Mouse (Mus musculus): ENCODE data around the gene Pknox2.
A peak's percentile ranks its signal among the peaks of the same experiment; 100 is the strongest.

Gene Pknox2

DNA sequence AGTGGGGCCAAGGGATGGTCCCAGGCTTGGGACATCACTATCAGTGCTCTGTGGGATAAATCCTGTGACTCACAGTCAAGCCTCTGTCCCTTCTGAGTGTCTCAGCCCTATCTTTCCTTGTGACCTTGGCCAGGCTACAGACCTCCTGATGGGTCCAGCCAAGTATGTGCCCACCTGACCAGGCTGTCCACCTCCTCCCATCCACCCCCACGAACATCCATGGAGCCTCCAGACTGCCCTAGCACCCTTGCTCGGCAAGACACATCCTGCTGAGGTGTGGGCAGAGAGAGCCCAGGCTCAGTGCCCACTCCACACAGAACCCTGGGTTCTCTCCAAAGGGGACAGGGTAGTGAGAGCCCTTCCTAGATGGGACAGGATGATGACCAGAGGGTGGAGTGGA, 204.6 kb downstream of the Pknox2 start:
- DNase-seq (ENCODE audit: low spot score in 2 of 2): no peak

DNA sequence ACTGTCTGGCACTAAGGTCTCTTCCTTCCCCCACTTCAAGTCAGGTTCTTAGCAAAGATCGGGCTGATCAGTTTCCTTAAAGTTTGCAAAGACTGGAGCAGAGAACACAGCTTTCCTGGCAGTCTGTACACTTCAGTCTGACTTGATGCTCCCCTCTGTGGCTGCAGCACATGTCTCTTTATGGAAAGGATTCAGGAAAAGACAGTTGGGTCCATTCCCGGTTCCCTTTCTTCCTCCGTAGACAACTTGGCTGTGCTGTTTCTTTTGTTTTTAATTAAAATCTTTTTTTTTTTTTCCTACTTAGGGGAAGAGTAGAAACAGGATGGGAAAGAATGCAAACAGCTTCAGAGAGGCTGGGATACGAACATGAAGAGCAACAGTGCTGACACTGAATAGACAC, 205.1 kb downstream of the Pknox2 start:
- DNase-seq (ENCODE audit: low spot score in 2 of 2): no peak

DNA sequence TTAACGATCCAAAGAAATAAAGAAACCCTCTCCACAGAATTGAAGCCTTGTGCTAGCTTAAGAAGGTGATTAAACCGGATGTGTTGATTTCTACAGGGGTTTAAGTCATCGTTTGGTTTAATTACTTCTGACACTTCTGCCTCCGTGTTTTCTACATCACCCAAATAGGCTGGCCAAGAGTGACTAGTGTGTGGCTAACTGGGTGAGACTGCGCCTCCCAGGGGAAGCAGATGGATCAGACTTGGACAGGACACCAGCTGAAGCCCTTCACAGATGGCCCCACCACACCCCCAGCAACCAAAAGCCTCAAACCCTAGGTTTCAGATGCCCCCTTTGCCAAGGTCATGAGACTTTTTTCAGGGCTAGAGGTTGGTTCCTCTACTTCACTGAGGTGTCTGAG, 205.6 kb downstream of the Pknox2 start:
- DNase-seq (ENCODE audit: low spot score in 2 of 2): peak in 1 of 2 experiments; percentile 27

DNA sequence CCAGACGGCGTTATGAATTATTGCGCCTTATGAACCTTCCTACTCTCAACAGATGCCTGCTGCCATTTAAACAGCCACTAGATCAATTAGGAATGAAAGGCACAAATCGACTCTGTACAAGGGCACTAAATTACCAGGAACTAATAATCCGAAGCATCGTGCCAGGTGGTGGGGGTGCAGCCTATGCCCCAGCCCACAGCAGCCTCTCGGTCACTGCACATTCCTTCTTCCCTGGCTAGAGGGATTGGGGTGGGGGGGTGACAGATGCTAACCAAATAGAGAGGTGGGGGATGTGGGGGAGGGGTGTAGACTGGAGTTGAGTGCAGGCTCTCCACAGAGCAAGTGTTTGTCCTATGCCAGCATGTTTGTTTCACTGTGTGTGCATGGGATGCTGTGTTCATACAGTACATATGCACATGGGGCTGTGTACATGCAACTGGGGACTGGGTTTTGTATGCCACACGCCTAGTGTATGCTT, 208.6 kb downstream of the Pknox2 start:
- DNase-seq (ENCODE audit: low spot score in 2 of 2): peak in 1 of 2 experiments; percentile 23

DNA sequence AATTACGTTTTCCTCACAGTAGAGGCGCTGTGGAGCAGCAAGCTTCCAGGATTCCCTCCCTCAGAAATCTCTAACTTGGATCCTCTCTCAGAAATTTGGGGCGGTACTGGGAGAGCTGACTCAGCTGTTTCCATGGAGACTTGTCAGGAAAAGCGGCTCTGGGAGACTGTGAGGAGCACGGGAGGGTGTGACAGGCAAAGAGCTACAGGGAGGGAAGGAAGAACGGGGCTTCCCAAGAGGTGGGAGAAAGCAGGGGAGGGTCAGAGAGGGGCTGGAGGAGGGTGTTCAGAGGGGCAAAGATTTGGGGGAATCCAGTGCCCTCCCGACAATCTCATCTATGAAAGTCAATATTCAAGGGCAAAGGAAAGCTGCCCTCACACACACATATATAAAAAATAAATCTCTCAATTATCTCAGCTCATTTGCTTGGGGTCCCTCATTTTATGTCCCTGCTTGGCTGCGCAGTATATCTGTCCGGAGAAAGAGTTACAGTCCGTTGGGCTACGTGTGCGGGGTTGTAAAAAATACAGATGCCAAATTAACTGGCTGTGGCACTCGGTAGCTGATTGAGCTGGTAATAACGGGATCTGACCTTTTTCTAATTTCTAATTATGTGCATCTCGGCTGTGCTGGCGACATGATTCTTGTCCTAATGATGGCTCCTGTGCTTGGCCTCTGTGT, 213.3 kb downstream of the Pknox2 start:
- peak; percentile 89 to 91 for DNase-seq (ENCODE audit: low spot score in 2 of 2)

DNA sequence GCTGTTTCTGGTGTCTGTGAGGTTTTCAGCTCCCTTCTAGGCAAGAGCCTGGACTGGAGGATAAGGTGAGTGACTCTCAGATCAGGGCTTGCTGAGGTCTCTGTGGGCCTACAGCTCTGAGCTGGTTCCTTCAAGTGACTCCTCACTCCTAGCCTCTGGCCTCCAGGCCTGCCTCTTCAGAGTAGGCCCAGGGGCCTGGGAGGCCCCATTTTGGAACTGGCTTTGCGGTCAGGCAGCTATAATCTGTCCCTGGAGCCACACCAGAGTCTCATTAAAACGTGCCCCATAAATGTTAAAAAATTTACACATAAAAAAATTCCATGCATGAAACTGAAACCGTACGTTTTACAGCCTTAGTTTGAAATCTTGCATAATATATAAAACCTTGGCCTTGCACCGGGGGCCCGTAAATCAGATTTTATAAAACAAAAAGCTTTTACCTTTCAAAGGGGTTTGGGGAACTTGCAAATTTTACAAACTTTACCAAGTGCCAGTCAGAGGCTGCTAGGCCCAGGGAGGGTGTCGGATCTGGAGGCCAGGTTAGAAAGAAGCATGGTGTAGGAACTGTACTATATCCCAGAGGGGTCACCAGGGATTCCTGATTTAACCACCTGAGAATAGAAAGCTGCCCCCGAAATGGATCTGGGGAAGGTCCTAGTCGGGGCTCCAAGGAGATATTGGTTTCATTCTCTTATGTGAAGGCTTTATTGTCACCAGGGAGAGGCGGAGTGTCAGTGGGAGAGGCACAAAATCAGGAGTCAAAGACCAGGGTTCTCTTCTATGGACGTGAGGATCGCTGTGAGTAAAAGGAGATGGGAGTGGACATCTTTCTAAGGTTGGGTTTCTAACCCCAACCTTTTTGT, 214.0 kb downstream of the Pknox2 start:
- DNase-seq (ENCODE audit: low spot score in 2 of 2): peak in 1 of 2 experiments; percentile 18

DNA sequence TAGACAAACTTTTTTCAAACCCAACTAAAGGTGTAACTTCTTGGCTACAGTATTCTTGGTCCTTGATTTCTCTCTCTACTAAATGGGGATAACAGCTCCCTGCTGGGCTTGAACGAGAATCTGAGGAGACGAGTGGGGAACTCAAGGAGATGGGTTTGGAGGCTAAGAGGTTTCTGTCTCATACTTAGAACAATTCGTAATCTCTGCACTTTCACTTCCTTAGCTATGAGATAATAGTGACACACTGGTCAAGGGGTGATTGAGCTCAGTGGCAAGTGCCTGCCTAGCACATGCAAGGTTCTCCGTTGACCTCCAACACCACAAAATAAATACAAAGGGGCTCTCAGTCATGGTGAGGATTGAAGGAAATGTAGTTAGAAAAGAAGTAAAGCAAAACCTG, 215.6 kb downstream of the Pknox2 start:
- DNase-seq (ENCODE audit: low spot score in 2 of 2): no peak

DNA sequence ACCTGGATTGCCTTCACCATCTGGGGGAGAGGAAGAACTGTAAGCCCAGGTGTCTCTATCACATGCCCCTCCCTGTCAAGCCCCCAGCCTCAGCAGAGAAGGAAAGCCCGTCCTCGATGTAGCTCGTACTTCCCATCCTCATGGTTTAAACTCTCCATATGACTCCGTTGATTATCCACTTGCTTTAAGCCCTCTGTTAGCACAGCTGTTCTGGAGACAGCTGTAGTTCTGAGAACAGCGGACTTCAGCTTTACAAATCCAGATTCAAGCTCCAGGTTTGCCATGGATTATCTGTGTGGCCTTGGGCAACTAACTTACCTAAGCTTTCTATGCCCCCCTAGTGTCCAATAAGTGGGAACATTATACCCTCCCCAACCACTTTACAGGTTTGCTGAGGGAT, 223.5 kb downstream of the Pknox2 start:
- DNase-seq (ENCODE audit: low spot score in 2 of 2): no peak

DNA sequence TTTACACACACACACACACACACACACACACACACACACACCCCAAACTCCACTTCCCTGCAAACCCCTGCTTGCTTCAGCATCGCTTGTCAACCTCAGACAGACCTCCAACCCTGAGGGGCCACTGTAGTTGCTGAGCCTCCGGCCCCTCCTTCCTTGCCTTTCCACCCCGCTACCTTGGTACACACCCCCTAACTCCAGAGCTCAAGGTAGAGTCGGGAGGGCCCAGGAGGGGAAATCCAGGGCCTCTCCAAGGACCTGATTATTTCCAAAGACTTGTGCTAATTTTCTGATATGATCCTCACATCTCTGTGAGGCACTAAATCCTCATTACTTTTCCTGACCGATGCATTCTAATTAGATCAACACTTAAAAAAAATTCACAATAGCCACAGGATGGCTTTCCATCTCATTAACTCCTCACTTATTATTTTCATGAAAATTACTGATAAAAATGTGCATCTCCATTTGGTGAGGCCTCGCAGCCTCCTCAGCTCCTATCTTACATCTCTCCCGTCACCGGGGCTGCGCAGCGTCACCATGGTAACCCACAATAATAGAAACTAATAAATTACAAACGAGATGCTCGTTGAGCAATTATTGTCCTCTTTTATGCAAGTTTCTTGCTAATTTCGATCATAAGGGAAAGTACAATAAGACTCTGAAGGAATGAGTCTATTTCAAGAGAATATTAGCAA, 225.3 kb downstream of the Pknox2 start:
- peak; percentile 77 to 83 for DNase-seq (ENCODE audit: low spot score in 2 of 2)

DNA sequence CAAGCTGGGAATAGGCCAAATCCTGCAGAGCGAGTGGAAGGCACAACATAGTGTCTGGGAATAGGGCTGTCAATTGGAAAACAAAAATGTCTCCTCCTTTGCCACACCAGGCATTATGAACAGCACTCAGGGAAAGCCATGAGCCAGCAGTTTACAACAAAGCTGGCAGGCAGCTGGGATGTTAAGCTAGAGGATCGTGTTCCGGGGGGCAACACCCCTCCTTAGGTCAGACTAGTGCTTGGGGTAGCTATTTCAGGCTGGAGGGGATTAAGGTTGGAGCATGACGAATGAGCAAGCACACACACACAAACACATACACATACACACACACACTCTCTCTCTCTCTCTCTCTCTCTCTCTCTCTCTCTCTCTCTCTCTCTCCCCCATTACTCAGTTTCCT, 227.7 kb downstream of the Pknox2 start:
- DNase-seq (ENCODE audit: low spot score in 2 of 2): no peak

DNA sequence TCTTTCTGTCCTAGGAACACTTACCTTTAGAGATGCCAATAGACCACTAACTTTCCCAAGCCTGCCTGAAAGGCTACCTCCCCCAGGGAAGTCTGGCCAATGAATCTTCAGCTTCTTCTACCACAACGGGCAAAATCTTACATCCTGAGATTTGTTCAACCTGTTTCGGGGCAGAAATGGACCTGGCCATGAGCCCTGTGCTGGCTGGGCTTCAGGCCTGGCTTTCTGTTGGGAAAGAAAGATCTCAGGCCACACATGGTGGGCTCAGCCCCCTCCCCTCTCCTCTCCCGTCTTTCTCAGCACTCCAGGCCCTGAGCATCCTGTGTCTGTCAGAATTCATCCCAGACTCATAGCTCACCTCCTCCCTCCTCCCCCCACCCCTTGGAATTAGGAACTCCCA, 228.6 kb downstream of the Pknox2 start:
- no peak for DNase-seq (ENCODE audit: low spot score in 2 of 2)

DNA sequence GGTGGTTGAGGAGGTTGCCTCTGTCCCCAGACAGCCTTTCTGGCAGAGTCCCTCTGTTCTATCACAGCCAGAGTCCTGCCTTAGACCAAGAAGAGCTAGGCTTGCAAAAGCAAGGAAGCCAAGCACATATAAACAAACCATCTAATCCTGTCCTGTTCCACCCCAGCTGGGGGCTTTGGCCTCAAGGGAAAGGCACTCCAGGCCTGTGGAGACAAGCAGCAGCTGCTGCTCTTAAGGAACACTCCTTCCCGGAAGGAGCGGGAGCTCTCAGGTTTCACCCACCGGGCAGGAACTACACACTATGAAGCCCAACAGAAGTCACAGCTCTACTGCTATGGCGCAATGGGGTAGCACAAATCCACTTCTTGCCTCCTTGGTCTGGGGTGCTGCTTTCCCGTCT, 230.3 kb downstream of the Pknox2 start:
- no peak for DNase-seq (ENCODE audit: low spot score in 2 of 2)

DNA sequence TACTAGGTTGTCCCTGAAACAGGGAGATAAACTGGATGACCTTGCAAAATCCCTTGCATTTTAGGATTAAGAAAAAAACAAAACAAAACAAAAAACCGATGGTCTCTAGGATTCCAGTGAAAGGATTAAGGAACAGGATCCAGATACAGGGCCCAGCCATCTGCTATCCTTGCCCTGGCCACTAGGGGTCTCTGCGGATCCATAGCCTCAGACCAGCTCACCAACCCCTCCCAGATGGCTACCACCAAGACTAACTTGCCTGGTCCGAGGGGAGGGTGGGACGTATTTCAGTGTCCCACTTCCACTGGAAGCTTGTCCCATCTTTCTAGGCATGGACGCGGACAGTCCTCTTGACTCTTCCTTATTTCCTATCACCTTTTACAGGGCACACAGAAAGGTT, 230.8 kb downstream of the Pknox2 start:
- peak; percentile 89 for DNase-seq (ENCODE audit: low spot score in 2 of 2)

DNA sequence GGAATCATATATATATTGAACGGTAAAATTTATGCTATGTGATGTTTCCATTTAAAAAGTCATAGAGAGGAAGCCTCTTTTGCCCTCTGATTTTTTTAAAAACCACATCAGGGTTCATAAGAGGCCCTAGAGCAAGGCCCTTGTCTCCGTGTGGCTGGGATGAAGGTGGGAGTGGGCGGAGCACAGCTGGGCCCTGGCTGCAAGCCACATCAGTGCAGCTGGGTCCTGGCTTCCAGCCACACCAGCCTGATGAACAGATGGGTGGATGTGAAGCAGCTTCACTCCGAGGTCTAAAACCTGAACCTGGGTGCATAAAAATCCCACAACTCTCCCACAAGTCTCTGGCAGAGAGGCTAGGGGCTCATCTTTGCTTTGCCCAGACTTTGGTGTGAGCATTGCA, 241.8 kb downstream of the Pknox2 start:
- DNase-seq (ENCODE audit: low spot score in 2 of 2): no peak

DNA sequence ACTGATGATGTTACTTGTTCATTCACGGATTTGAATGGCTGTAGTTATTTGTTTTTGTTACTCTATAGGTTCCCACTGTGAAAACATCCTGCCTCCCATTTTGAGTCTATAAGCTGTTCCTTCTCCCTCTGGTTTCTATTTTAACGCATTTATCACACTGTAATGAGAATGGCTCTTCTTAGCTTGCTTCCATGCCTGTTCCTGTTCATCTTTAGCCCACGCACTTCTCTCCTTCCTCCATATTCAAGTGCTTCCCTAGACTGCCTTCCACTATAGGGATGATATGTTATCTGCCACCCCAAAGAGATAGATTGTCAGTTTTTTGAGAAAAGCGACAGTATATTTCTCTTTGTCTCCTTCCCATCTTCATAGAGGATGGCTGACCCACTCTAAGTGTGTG, 246.7 kb downstream of the Pknox2 start:
- no peak for DNase-seq (ENCODE audit: low spot score in 2 of 2)

DNA sequence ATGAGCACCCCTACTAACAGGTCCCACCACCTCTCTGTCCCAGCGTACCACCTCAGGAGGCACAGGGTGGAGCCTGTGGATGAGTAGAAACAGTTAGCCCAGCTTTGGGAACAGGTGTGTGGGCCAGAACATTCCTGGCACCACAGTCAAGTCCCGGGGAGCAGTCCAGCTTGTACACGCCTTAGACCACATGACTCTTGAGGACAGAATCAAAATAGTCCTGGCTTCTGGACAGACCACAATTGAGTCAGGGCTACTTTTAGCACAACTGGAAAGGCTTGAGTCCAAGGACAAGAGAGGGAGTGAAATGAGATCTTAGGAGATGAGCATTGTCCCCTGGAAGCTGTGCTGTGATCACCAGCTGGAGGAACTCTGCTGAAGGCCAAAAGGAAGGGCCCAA, 248.6 kb downstream of the Pknox2 start:
- DNase-seq (ENCODE audit: low spot score in 2 of 2): no peak

DNA sequence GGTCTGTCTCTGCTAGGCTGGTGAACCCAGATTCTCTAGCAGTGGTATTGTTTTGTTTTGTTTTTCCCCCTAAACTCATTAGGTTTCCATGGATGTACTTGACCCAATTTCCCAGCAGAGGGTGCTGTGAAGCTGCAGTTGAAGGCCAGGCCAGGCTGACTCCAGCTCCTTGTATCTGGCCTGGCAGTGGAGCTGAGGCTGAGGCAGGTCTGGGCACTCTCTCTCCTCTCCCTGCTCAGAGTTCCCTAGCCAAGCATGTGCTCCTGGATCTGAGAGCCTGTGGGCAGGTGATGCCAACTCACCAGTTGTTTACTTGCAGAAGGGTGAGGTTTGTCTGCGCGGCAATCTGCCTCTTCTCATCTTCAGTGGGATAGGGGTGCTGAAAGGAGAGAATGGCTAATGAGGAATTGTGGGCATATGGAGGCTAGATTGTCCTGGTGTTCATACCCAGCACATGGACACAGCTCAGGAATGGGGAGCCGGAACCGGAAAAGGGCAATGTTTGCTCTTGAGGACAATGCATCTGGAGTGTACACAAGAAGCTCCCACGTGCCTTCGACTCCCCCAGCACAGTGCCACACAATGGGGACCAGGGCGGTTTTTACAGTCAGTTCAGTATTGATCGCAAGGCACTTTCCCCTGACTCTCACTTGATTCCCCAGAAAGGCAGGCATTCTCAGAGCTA, 252.1 kb downstream of the Pknox2 start:
- peak; percentile 77 to 83 for DNase-seq (ENCODE audit: low spot score in 2 of 2)

DNA sequence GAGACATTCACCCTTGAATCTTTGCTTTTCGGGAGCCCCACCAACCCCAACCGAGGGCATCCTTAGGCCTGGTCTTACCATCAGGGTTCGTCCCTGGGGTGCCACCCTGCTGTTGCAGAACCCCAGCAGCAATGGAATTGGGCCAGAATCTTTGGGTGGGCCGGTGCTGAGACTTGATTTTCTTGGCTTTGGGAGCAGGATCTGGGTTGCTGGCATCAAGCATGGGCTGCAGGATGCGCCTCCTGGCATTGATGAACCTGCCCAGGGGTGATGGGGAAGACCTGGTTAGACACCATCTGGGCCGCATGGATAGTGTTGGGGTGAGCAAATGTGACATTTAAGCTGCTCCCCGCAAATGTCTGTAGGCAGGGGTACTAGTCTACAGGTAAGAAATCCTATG, 253.0 kb downstream of the Pknox2 start:
- DNase-seq (ENCODE audit: low spot score in 2 of 2): no peak

DNA sequence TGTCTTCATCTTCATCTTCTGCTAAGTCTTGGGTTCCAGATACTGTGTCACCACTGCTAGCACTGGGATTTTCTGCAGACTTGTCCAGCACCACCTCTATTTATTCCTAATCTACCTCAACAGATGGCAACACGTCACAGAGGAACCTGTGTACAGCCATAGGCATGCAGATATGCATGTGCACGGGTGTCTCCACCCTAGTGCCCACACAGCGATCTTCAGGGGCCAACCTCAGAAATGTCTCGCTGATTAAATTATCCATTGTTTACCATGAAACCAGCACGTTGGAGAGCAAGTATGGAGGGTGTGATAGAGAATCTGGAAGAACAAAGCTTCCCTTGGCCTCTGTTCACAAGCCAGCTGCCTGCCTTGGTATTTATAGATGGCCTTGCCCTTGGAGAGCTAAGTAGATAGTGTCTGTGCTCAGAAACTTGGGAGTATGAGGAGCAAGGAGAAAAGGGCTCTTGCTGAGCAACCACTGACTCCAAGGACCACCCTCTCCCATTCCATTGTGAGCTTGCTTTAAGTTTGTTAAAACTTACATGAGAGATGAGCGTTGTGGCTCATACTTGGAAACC, 253.7 kb downstream of the Pknox2 start:
- DNase-seq (ENCODE audit: low spot score in 2 of 2): no peak

DNA sequence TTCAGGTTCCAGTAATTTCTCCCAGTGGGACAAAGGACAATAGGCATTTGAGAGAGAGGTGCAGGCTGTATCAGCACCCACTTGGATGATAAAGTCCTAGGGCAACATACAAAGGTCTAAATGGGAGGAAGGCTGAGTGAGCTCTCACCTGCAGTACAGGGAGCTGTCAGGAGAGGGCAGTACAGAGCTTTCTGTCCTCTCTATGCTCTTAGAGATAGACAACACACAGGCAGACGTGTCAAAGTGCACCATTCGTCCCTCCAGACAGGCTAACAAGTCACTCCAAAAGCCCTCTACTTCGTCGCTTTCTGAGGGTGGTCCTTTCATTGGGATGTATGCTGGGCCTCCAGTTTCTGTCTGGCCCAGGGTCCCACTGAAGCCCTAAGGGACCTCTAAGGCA, 256.7 kb downstream of the Pknox2 start:
- DNase-seq (ENCODE audit: low spot score in 2 of 2): peak in 1 of 2 experiments; percentile 65

DNA sequence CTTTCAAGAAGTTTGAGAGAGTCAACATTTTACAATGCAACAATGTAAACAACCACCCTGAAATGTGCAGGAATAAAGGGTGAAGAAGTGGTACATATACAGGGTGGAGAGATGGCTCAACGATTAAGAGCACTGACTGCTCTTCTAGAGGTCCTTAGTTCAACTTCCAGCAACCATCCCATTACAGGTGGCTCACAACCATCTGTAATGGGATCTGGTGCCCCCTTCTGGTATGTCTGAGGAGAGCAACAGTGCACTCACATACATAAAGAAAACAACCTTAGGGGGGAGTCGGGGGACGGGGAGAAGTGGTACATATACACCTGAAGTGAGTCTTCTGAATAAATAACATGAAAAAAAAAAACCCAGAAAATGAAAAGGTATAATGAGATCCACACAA, 262.0 kb downstream of the Pknox2 start:
- no peak for DNase-seq (ENCODE audit: low spot score in 2 of 2)

DNA sequence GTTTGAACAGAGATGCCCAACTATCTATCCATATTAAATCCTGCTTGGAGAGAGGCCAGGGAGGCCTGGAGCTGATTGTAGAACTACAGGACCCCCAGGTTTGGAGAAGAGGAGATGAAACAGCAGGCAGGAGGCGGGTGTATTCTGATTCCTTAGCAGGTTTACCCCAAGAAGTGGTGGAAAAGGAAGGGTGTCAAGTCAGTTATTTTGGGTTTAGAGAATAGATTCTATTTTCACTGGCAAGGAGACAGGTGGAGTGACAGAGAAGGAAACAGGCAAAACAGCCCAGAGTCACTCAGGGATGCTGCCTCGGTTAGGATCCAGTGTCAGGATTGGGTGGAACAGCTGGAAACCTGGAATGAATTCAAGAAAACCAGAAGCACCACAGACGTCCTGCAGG, 263.6 kb downstream of the Pknox2 start:
- no peak for DNase-seq (ENCODE audit: low spot score in 2 of 2)
